Comparison of ENCODE assay signal across 7 mouse cellular contexts in genomic region chr9:90162243-90162925, GRCm38 (mm10). TPM values are rescaled to one million over a fixed set of nuclear protein-coding genes. Genes with fewer than 3 reads are reported as not detected.
DNase-seq lines count a peak whose midpoint lies in the region; ATAC-seq and TF ChIP-seq lines count a peak whose summit lies in the region.

No protein-coding gene starts in this region.

- no peaks in the 10 kb centered on the region; the same call in 1 of the 2 replicates for H3K9me3 ChIP-seq in lung, embryonic 16.5 days (ENCODE audit: control insufficient read depth, low read length)

- peak overlapping the region; percentile 97 for H3K4me2 ChIP-seq in lung, embryonic 16.5 days (ENCODE audit: low read depth, low read length)

- peak; percentile 60 for DNase-seq in adipocyte (ENCODE audit: low spot score)
- peak; percentile 77 for DNase-seq in embryo, embryonic 10.5 days (ENCODE audit: low spot score)
- peak; percentile 63 to 77 for DNase-seq in heart, adult 9 months (ENCODE audit: low spot score in 2 of 2)
- DNase-seq in kidney, adult 2 months: peak; percentile 70
- DNase-seq in ovary, postnatal 14 days (ENCODE audit: low spot score): peak; percentile 53
- DNase-seq in cerebellum, adult 9-10 months: no peak

- peak overlapping the region; percentile 84 for H3K9ac ChIP-seq in lung, embryonic 16.5 days (ENCODE audit: low read length)

- no peak for TF ChIP-seq POLR2A in kidney, adult 2 months (IDR thresholded peaks at IDR 0.05; ENCODE audit: low read depth, low read length)

- TF ChIP-seq CTCF in kidney, adult 2 months (conservative IDR thresholded peaks at IDR 0.05; ENCODE audit: insufficient read depth, insufficient read length, low read depth, low read length): peak; percentile 26; the same call in 1 of the 2 replicates

- no peaks in the 10 kb centered on the region for H3K4me1 ChIP-seq in kidney, adult 2 months (ENCODE audit: control insufficient read depth, insufficient read depth, low read length)
- peaks cover 6% of the 10 kb centered on the region for H3K4me1 ChIP-seq in lung, embryonic 16.5 days (replicated peaks; ENCODE audit: control insufficient read depth, insufficient read depth, low read length)

- ATAC-seq in lung, embryonic 16.5 days (ENCODE audit: low read depth): peak; percentile 92

- WGBS in kidney, adult 2 months: 14% methylated on average over 23 of the region's 29 CpGs
- 9% methylated on average over 21 of the region's 29 CpGs for WGBS in lung, embryonic 16.5 days

- no peaks in the 10 kb centered on the region for H3K27me3 ChIP-seq in kidney, adult 2 months (replicated peaks; ENCODE audit: control insufficient read depth, insufficient read depth, low read length)
- no peaks in the 10 kb centered on the region for H3K27me3 ChIP-seq in lung, embryonic 16.5 days (ENCODE audit: control insufficient read depth, insufficient read depth, low read depth, low read length)

- no peak overlapping the region for H3K27ac ChIP-seq in kidney, adult 2 months (ENCODE audit: insufficient read depth, low read depth, low read length)
- H3K27ac ChIP-seq in lung, embryonic 16.5 days (ENCODE audit: low read length): peak overlapping the region; percentile 36

- peak overlapping the region; percentile 24; the same call in 1 of the 2 replicates for H3K4me3 ChIP-seq in kidney, adult 2 months (ENCODE audit: insufficient read depth, low read depth, low read length)
- H3K4me3 ChIP-seq in lung, embryonic 16.5 days (ENCODE audit: low read length): peak overlapping the region; percentile 83

- no peaks in the 10 kb centered on the region for H3K36me3 ChIP-seq in kidney, adult 2 months (ENCODE audit: control insufficient read depth, insufficient read depth, low read length)
- H3K36me3 ChIP-seq in lung, embryonic 16.5 days (ENCODE audit: control insufficient read depth, insufficient read depth, low read length): no peaks in the 10 kb centered on the region

RNA-seq across cellular contexts. Expression of gene Adamts7, which starts 0.5 kb away (rescaled TPM):
- 9.4 and 10.7 TPM in 2 replicates for polyA plus RNA-seq in kidney, adult 2 months (2012; rRNA removed)
- polyA plus RNA-seq in lung, embryonic 16.5 days (2015; fragmentation: Nextera tagmentation; extraction: Ambion mirVana): 17.5 and 18.7 TPM in 2 replicates

RNA-seq across cellular contexts. Expression of gene Morf4l1, which starts 47.8 kb away (rescaled TPM):
- 91.8 and 126 TPM in 2 replicates for polyA plus RNA-seq in kidney, adult 2 months (2012; rRNA removed)
- polyA plus RNA-seq in lung, embryonic 16.5 days (2015; fragmentation: Nextera tagmentation; extraction: Ambion mirVana): 400 and 424 TPM in 2 replicates
